8 mouse cellular contexts compared by ENCODE assay signal in genomic region chr12:91591191-91591590, GRCm38 (mm10). TPM values are rescaled to one million over a fixed set of nuclear protein-coding genes. Genes with fewer than 3 reads are reported as not detected.
DNase-seq lines count a peak whose midpoint lies in the region; ATAC-seq and TF ChIP-seq lines count a peak whose summit lies in the region.

No protein-coding gene starts in this region.

- H3K9ac ChIP-seq in liver, adult 2 months (ENCODE audit: low read depth, low read length): no peak overlapping the region
- no peak overlapping the region for H3K9ac ChIP-seq in intestine, postnatal 0 days (ENCODE audit: low read depth, low read length)
- H3K9ac ChIP-seq in neural tube, embryonic 13.5 days: peak overlapping the region; percentile 81

- no peak for ATAC-seq in intestine, postnatal 0 days
- no peak for ATAC-seq in neural tube, embryonic 13.5 days (ENCODE audit: low read depth)
- no peak for ATAC-seq in inflammation-experienced regulatory T-cells, adult 6 months

- H3K27ac ChIP-seq in liver, adult 2 months (replicated peaks; ENCODE audit: insufficient read depth, low read depth, low read length): peak overlapping the region; percentile 98
- H3K27ac ChIP-seq in embryonic fibroblast, embryonic 13.5 days (ENCODE audit: insufficient read depth, low read length): 0 out of 2 replicates have a peak overlapping the region, but pooled peaks have one; percentile 13
- H3K27ac ChIP-seq in intestine, postnatal 0 days (ENCODE audit: low read depth, low read length): peak overlapping the region; percentile 97; the same call in 1 of the 2 replicates
- peak overlapping the region; percentile 100; the same call in 1 of the 2 replicates for H3K27ac ChIP-seq in neural tube, embryonic 13.5 days (replicated peaks)

- TF ChIP-seq POLR2A in liver, adult 2 months (IDR thresholded peaks at IDR 0.05; ENCODE audit: extremely low read depth, insufficient read depth, low read length): no peak
- TF ChIP-seq POLR2A in embryonic fibroblast, embryonic 13.5 days (IDR thresholded peaks at IDR 0.05; ENCODE audit: low read depth, low read length): no peak

- H3K4me3 ChIP-seq in liver, adult 2 months (ENCODE audit: insufficient read depth, low read depth, low read length): peak overlapping the region; percentile 1; the same call in 1 of the 2 replicates
- H3K4me3 ChIP-seq in embryonic fibroblast, embryonic 13.5 days (ENCODE audit: insufficient read depth, low read length): no peak overlapping the region
- H3K4me3 ChIP-seq in intestine, postnatal 0 days (ENCODE audit: low read depth, low read length): no peak overlapping the region
- peak overlapping the region; percentile 89 for H3K4me3 ChIP-seq in neural tube, embryonic 13.5 days

- no peak for TF ChIP-seq CTCF in liver, adult 2 months (IDR thresholded peaks at IDR 0.05; ENCODE audit: low read depth, low read length)
- no peak for TF ChIP-seq CTCF in embryonic fibroblast, embryonic 13.5 days (IDR thresholded peaks at IDR 0.05; ENCODE audit: borderline replicate concordance, insufficient read depth, low read length)
- no peak for TF ChIP-seq CTCF in intestine, postnatal 0 days (IDR thresholded peaks at IDR 0.05; ENCODE audit: low read depth)

- no peaks in the 10 kb centered on the region for H3K9me3 ChIP-seq in intestine, postnatal 0 days (ENCODE audit: control insufficient read depth)
- no peaks in the 10 kb centered on the region for H3K9me3 ChIP-seq in neural tube, embryonic 13.5 days

- DNase-seq in liver, adult 2 months (ENCODE audit: extremely low read depth, low read depth, low spot score): no peak
- no peak for DNase-seq in liver
- DNase-seq in left cerebral cortex, adult 8-10 months (ENCODE audit: low spot score in 2 of 2): no peak
- DNase-seq in right cerebral cortex, adult 2 months (ENCODE audit: low spot score in 2 of 2): no peak

- WGBS in liver, adult 2 months: 100% methylated on average over 1 of the region's 1 CpGs
- WGBS in intestine, postnatal 0 days: 85% methylated on average over 1 of the region's 1 CpGs
- 93% methylated on average over 1 of the region's 1 CpGs for WGBS in neural tube, embryonic 13.5 days

- peaks cover 4% of the 10 kb centered on the region for H3K4me1 ChIP-seq in liver, adult 2 months (ENCODE audit: control insufficient read depth, insufficient read depth, low read length)
- no peaks in the 10 kb centered on the region; the same call in 1 of the 2 replicates for H3K4me1 ChIP-seq in embryonic fibroblast, embryonic 13.5 days (ENCODE audit: control insufficient read depth, insufficient read depth, low read length)
- H3K4me1 ChIP-seq in intestine, postnatal 0 days (replicated peaks; ENCODE audit: control insufficient read depth, insufficient read depth, low read length): no peaks in the 10 kb centered on the region
- H3K4me1 ChIP-seq in neural tube, embryonic 13.5 days (replicated peaks): peaks cover 20% of the 10 kb centered on the region

- H3K36me3 ChIP-seq in liver, adult 2 months (ENCODE audit: control insufficient read depth, insufficient read depth, low read length): no peaks in the 10 kb centered on the region
- no peaks in the 10 kb centered on the region for H3K36me3 ChIP-seq in intestine, postnatal 0 days (ENCODE audit: control insufficient read depth, insufficient read depth)
- no peaks in the 10 kb centered on the region for H3K36me3 ChIP-seq in neural tube, embryonic 13.5 days

- H3K27me3 ChIP-seq in liver, adult 2 months (ENCODE audit: control insufficient read depth, insufficient read depth, low read length): no peaks in the 10 kb centered on the region
- no peaks in the 10 kb centered on the region for H3K27me3 ChIP-seq in intestine, postnatal 0 days (replicated peaks; ENCODE audit: control insufficient read depth, insufficient read depth, low read length)
- H3K27me3 ChIP-seq in neural tube, embryonic 13.5 days: no peaks in the 10 kb centered on the region

- H3K4me2 ChIP-seq in intestine, postnatal 0 days (replicated peaks; ENCODE audit: low read depth): peak overlapping the region; percentile 64
- peak overlapping the region; percentile 64 for H3K4me2 ChIP-seq in neural tube, embryonic 13.5 days

- H3K79me2 ChIP-seq in liver, adult 2 months (ENCODE audit: control insufficient read depth, insufficient read depth, low read length): no peaks in the 10 kb centered on the region; the same call in 1 of the 2 replicates

RNA-seq across cellular contexts. Expression of gene Gtf2a1, which starts 0.9 kb away (rescaled TPM):
- total RNA-seq in liver, adult 2 months (2014; rRNA removed): 19.1 and 25.2 TPM in 2 replicates
- polyA plus RNA-seq in liver, adult 2 months (2012; rRNA removed): 8.7 and 9.7 TPM in 2 replicates
- 62.0 and 85.9 TPM in 2 replicates for polyA plus RNA-seq in embryonic fibroblast, embryonic 13.5 days (2011; ENCODE audit: insufficient read length, low read depth, missing spikeins)
- 15.3 and 18.8 TPM in 2 replicates for polyA plus RNA-seq in intestine, postnatal 0 days (2015; fragmentation: Nextera tagmentation; extraction: Ambion mirVana)
- polyA plus RNA-seq in neural tube, embryonic 13.5 days (2015; fragmentation: Nextera tagmentation; extraction: Ambion mirVana): 72.4 and 75.4 TPM in 2 replicates
- 10 to 100 TPM; 69.7 to 92.8 (median 81.7) TPM for polyA plus RNA-seq in inflammation-experienced regulatory T-cells, adult 6 months (2017; shearing (Covaris generic))
- 10 to 100 TPM; 51.9 to 57.1 (median 53.2) TPM for total RNA-seq in left cerebral cortex, adult 8-10 months (2022)

Comparison
In these comparisons a context has a peak if more than half of its experiments do, and no peak if none do; other contexts are left out.
1. H3K27ac ChIP-seq: peak in every context shown above with its lines; median percentile 100 in neural tube, embryonic 13.5 days; 98 in liver, adult 2 months; 97 in intestine, postnatal 0 days; 13 in embryonic fibroblast, embryonic 13.5 days.
2. H3K4me3 ChIP-seq: peak in liver, adult 2 months (single experiment) and neural tube, embryonic 13.5 days (single experiment); none in embryonic fibroblast, embryonic 13.5 days (single experiment) and intestine, postnatal 0 days (single experiment).